Mouse (Mus musculus) bone marrow, adult 2 months (tissue): ENCODE results near the gene Ctps.

Source experiments
- CTCF ChIP-seq: fragments of 200-500 bp; IDR thresholded peaks from 2 replicates; pipeline ENCODE4 v1.5.1; 2011; ENCODE audit warnings: low read length, control low read depth; ENCODE audit not compliant: control insufficient read depth, insufficient read depth
- POLR2A ChIP-seq: fragments of 200-500 bp; IDR thresholded peaks from 2 replicates; pipeline ENCODE4 v1.6.1; 2011; ENCODE audit warnings: low read depth, mild to moderate bottlenecking, control low read depth, low read length, borderline replicate concordance; ENCODE audit not compliant: control insufficient read depth

GRCm38 (mm10) chr4:120538664-120539063 is 31.4 kb downstream of the Ctps start:
- TF ChIP-seq CTCF (no peak), POLR2A (no peak)
